Mouse (Mus musculus) heart, adult 18-20 months (tissue): Measurements from ENCODE around the gene Ppp2r3a. TPM values are rescaled to one million over a fixed set of nuclear protein-coding genes. Genes with fewer than 3 reads are reported as not detected.

Source experiments
- DNase-seq, 2 experiments: peaks; one replicate each; pipeline ENCODE4 v3.0.0; 2021 to 2022; ENCODE audit warnings: mixed read lengths in 1 of 2
- total RNA-seq, 2 experiments: library from RNA; stranded (reverse); gene quantifications; 2 replicates each; pipeline ENCODE4 v1.2.3; 2021

Ppp2r3a gene
- total RNA-seq, 2 experiments from 2014 or later: 206 to 224 TPM

- no peak for DNase-seq
These were observed 946 bp upstream of the Ppp2r3a start for GRCm38 (mm10) chr9:101252541-101252940.

GRCm38 (mm10) chr9:101250981-101251643 is 483 bp downstream of the Ppp2r3a start:
- DNase-seq: peak; percentile 89

- peak in 1 of 2 experiments; percentile 52 for DNase-seq
These were observed 1.1 kb downstream of the Ppp2r3a start for GRCm38 (mm10) chr9:101250486-101250885.

- no peak for DNase-seq
These were observed 2.0 kb downstream of the Ppp2r3a start for GRCm38 (mm10) chr9:101249626-101250025.

- DNase-seq: no peak
These were observed 4.1 kb downstream of the Ppp2r3a start for GRCm38 (mm10) chr9:101247541-101247940.

GRCm38 (mm10) chr9:101245493-101245892 is 6.1 kb downstream of the Ppp2r3a start:
- no peak for DNase-seq

GRCm38 (mm10) chr9:101243711-101244110 is 7.9 kb downstream of the Ppp2r3a start:
- DNase-seq: no peak

GRCm38 (mm10) chr9:101240161-101240560 is 11.4 kb downstream of the Ppp2r3a start:
- DNase-seq: no peak

- no peak for DNase-seq
These were observed 15.8 kb downstream of the Ppp2r3a start for GRCm38 (mm10) chr9:101235786-101236185.

- peak in 1 of 2 experiments; percentile 28 for DNase-seq
These were observed 19.6 kb downstream of the Ppp2r3a start for GRCm38 (mm10) chr9:101232034-101232433.

GRCm38 (mm10) chr9:101230028-101230427 is 21.6 kb downstream of the Ppp2r3a start:
- no peak for DNase-seq

GRCm38 (mm10) chr9:101228892-101229291 is 22.7 kb downstream of the Ppp2r3a start:
- no peak for DNase-seq

GRCm38 (mm10) chr9:101207984-101208383 is 43.6 kb downstream of the Ppp2r3a start:
- DNase-seq: no peak

- DNase-seq: no peak
These were observed 45.1 kb downstream of the Ppp2r3a start for GRCm38 (mm10) chr9:101206516-101206915.

GRCm38 (mm10) chr9:101205216-101205615 is 46.4 kb downstream of the Ppp2r3a start:
- DNase-seq: no peak

- DNase-seq: no peak
These were observed 47.5 kb downstream of the Ppp2r3a start for GRCm38 (mm10) chr9:101204059-101204458.

- DNase-seq: peak; percentile 57 to 60
These were observed 51.0 kb downstream of the Ppp2r3a start for GRCm38 (mm10) chr9:101200627-101201026.

- DNase-seq: peak; percentile 44 to 68
These were observed 52.8 kb downstream of the Ppp2r3a start for GRCm38 (mm10) chr9:101198804-101199203.

- DNase-seq: no peak
These were observed 53.3 kb downstream of the Ppp2r3a start for GRCm38 (mm10) chr9:101198261-101198660.

- peak; percentile 84 to 95 for DNase-seq
These were observed 69.5 kb downstream of the Ppp2r3a start for GRCm38 (mm10) chr9:101181962-101182701.

GRCm38 (mm10) chr9:101181291-101181690 is 70.3 kb downstream of the Ppp2r3a start:
- no peak for DNase-seq

- peak; percentile 59 to 74 for DNase-seq
These were observed 71.4 kb downstream of the Ppp2r3a start for GRCm38 (mm10) chr9:101180234-101180633.

GRCm38 (mm10) chr9:101160627-101161026 is 91.0 kb downstream of the Ppp2r3a start:
- no peak for DNase-seq

- DNase-seq: no peak
These were observed 91.5 kb downstream of the Ppp2r3a start for GRCm38 (mm10) chr9:101160092-101160491.
